Mouse (Mus musculus): Measurements from ENCODE around the gene Bicra. TPM values are rescaled to one million over a fixed set of nuclear protein-coding genes. Genes with fewer than 3 reads are reported as not detected.

Bicra gene
- 5.4 and 16.6 TPM in 2 replicates for total RNA-seq (2015; ENCODE audit: low replicate concordance)
- total RNA-seq (2017; ENCODE audit: low replicate concordance), result 1.9 and 2.0 TPM in 2 replicates

DNA sequence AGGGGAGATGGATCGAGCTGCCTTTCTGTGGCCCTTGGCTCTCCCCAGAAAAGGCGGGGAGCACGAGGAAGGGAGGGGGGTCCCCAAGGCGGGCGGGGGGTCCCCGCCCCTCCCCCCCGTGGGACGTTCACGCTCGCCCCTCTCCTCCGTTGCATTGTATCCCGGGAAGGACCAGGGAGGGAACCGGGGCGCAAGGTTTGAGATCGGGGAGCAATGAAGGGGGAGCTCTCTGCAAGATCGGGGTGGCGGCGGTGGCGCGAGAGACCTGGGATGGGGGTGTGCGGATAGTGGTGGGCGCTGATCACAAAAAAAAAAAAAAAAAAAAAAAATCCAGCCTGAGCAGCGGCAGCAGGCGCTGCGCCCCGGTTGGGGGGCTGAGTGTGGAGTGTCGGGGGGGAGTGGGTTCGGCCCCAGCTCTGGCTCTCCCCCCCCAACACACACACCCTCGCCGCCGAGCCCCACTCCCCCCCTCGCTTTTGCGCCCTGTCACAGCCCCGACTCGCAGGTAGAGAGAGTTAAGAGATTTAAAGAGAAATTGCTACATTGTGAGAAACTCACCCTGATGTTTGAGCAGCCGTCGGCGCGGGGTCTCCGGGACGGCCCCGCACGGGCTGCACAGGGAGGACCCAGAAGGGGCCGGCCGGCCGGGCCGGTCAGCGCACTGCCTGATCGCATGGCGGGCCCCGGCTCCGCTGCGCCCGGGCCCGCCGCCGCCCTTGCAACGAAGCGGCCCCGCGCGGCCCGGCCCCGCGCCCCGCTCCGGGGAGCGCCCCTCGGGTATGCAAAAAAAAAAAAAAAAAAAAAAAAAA lies at the start of gene Bicra:
Gene Bicra, minus strand, starts transcription at position 584 of the 809 bp plus-strand sequence.
- no peak for ATAC-seq (replicated peaks; ENCODE audit: low FRiP score, poor library complexity, severe bottlenecking)

- ATAC-seq (replicated peaks; ENCODE audit: low FRiP score, poor library complexity, severe bottlenecking), result no peak
Measured at GRCm38 (mm10) chr7:16094592-16094991, 46.9 kb upstream of the Bicra start.

GRCm38 (mm10) chr7:16087587-16087986 lies 39.9 kb upstream of the Bicra start:
- ATAC-seq (replicated peaks; ENCODE audit: low FRiP score, poor library complexity, severe bottlenecking), result no peak

GRCm38 (mm10) chr7:16083361-16083760 lies 35.6 kb upstream of the Bicra start:
- no peak for ATAC-seq (replicated peaks; ENCODE audit: low FRiP score, poor library complexity, severe bottlenecking)

DNA sequence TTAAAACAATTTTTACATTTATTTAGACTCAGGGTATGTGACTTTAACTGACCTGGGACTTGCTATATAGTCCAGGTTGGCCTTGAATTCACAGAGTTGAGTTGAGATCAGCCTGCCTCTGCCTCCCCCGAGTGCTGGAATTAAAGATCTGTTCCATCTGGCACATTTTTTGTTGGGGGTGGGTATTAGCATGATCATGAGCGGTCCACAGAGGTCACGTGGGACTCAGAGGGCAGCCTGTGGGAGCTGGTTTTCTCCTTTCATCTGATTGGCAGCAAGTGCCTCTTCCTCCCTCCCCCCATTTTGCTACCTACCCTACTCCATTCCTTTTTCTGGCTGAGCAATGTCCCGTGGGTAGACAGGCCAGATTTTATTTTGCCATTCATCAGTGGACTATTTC lies 32.9 kb upstream of the Bicra start:
- no peak for ATAC-seq (replicated peaks; ENCODE audit: low FRiP score, poor library complexity, severe bottlenecking)

DNA sequence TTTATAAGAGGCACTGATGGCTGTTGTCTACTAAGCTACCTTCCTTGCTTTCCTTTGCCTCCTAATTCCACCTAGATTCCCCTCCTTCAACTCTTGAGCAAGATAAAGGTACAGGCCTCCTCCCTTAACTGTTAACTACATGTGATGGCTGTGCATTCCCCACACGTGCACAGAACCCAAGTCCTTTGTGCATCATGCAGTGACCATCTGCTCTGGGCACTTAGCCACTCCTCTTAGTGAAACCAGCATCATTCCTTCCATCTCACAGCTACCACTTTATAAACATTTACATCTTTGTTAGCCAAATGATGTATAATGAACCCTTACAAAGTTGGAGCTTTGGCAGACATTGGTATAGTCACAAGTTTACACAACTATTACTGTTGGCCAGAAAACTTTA lies 32.2 kb upstream of the Bicra start:
- no peak for ATAC-seq (replicated peaks; ENCODE audit: low FRiP score, poor library complexity, severe bottlenecking)

- 0 out of 2 replicates have a peak, but pooled peaks have one; percentile 25 for ATAC-seq (replicated peaks; ENCODE audit: low FRiP score, poor library complexity, severe bottlenecking)
Measured at GRCm38 (mm10) chr7:16071906-16072305, 24.2 kb upstream of the Bicra start.

GRCm38 (mm10) chr7:16070846-16071245 lies 23.1 kb upstream of the Bicra start:
- ATAC-seq (replicated peaks; ENCODE audit: low FRiP score, poor library complexity, severe bottlenecking), result no peak

DNA sequence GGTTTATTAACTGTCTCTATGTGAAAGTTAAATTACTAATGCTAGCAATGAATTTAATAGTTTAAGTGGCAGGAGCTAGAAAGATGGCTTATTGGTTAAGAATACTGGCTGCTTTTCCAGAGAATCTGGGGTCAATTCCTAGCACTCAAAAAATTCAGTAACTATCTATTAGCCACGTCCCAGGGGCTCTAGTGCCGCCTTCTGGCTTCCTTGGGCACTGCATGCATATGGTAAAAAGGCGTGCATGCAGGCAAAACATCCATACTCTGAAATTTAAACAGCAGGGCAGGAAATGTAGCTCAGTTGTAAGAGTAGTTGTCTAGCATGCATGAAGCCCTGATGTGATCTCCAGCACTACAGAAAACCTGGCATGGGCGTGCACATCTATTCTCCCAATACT lies 15.8 kb upstream of the Bicra start:
- 0 out of 2 replicates have a peak, but pooled peaks have one; percentile 57 for ATAC-seq (replicated peaks; ENCODE audit: low FRiP score, poor library complexity, severe bottlenecking)

- no peak for ATAC-seq (replicated peaks; ENCODE audit: low FRiP score, poor library complexity, severe bottlenecking)
Measured at GRCm38 (mm10) chr7:16062099-16062420, 14.3 kb upstream of the Bicra start.

DNA sequence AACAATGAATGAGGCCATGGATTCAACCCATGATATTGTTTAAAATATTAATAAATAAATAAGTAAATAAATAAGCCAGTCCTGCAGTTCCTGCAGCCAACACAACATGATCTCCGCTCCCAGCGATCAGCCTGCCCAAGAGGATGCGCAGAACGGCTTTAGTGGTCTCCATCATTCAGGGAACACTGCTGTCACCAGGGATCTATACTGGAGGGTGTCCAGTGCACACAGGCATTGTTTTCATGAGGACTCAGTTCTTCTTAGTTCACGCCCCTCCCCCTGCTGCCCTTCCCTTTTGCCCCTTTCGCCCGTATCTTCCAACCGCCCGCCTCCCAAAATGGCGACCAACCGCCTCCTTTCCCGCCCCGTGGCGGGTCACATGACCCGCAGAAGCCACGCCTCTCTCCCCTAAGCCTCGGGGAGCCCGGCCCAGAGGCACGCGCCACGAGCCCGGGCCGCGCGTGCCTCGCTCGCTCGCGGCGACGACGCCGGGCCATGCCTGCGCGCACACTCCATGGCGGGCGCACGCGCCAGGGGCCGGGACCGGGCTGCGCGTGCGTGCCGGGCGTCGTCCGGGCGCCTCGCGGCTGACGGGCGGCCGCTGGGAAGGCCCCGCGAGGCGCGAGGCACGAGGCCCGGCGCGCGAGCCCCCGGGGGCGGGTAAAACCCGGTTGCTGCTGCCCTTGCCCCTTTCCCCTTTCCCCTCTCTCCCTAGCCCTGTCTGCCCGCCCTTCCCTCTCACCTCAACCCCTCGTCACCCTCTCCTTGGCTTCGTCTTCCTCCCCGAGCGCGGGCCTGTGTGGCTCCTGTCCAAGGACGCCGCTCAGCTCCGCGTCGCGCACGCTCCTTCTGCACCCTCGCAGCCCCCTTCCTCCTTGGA lies 13.7 kb upstream of the Bicra start, which contains the start of gene Zfp541:
Gene Zfp541, plus strand, starts transcription at position 596 of the 880 bp plus-strand sequence.
- ATAC-seq (replicated peaks; ENCODE audit: low FRiP score, poor library complexity, severe bottlenecking), result no peak

DNA sequence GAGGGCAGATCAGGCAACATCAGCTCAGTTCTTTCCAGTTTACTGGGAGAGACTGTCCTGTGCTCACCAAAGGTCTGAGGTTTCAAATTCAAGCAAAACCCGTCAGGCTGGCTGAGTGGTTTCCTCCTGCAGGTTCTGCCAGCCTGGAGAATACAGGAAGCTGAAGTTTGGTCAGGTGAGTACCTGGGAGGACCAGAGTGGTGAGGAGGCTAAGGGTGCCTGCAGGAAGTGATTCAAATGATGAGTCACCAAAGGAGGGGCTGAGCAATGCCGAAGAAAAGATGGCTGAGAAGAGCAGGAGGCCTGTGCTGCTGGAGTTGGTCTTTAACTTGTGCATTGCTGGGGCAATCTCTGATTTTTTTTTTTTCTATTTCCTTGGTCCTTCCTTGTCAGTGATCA lies 9.4 kb upstream of the Bicra start:
- ATAC-seq (replicated peaks; ENCODE audit: low FRiP score, poor library complexity, severe bottlenecking), result no peak

GRCm38 (mm10) chr7:16056459-16057135 lies 8.9 kb upstream of the Bicra start:
- no peak for ATAC-seq (replicated peaks; ENCODE audit: low FRiP score, poor library complexity, severe bottlenecking)

GRCm38 (mm10) chr7:16055665-16056064 lies 7.9 kb upstream of the Bicra start:
- no peak for ATAC-seq (replicated peaks; ENCODE audit: low FRiP score, poor library complexity, severe bottlenecking)

DNA sequence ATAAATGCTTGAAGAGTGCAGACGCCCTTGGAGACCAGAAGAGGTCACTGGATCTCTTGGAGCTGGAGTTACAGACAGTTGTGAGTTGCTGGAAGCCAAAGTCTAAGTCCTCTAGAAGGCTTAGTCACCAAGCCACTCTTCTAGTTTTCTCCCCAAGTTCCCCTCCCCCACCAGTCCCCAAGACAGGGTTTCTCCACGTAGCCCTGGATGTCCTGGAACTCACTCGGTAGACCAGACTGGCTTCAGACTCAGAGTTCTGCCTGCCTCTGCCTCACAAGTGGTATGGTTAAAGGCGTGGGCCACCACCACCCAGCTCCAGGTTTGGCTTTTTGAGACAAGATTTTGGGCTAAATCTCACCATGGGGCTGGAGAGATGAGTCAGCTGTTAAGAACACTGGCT lies 7.2 kb upstream of the Bicra start:
- ATAC-seq (replicated peaks; ENCODE audit: low FRiP score, poor library complexity, severe bottlenecking), result no peak

DNA sequence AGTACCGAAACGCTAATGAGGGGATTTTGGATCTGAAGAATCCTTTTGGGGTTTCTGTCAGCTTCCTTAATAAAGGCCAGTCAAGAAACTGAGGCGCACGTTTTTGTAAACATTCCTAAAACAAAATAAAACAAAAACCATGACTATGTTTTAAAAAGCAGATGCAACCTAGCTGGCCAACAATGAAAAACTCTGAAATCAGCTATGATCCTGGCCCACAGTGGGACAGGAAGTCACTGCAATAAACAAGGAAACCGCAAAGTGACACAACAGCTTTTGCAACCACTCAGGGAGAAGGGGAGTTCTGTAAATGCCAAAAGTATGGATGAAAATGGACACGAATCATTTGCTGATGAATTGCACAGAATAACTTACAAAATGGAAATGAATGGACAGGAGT lies 5.4 kb upstream of the Bicra start:
- no peak for ATAC-seq (replicated peaks; ENCODE audit: low FRiP score, poor library complexity, severe bottlenecking)

DNA sequence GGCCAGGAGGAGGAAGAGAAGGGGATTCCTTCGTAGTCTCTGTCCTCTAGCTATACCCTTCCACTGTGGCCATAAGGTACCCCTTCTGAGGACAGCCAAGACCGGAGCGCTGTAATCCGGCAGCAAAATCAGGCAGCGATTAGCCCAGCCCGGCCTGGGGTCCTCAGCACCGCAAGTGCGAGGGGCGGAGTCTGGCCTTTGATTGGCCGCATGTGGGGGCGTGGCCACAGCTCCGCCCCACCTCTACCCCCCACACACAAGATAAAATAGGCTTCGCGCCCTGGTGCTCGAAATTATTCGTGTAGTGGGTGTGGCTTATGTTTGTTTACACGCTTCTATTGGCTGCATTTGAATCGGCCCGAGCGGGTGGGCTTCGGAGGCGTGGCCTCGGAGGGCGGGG lies 5.0 kb upstream of the Bicra start:
- ATAC-seq (replicated peaks; ENCODE audit: low FRiP score, poor library complexity, severe bottlenecking), result peak; percentile 74

DNA sequence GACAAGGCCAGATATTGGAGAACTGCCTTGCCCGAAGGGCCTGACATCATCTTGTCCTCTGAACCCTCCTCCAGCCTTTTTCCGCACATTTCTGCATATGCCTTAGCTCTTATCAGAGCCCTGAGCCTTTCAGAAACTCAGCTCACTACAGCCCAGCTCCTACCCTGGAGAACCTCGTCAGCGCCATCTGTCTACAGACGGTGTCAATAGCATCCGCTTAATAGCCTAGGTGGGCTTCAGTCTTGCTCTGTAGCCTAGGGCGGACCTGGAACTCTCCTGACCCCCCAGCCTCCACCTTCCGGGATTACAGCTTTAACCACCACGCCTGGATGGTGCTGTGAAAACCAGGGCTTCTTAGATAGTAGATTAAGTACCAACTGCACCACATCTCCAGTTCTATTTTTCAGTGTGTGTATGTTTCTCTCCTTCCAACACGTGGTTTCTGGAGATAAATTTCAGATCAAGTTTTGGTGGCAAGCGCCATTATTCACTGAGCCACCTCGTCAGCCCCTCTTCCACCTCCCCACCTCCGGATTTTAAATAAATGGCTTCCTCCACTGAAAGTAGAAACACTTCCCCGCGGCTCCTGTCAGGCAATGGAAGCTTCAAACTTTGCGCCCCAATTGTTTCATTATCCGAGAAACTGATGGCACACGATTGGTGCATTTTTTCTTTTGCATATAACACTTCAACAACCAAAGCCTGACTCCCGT lies 4.3 kb upstream of the Bicra start:
- ATAC-seq (replicated peaks; ENCODE audit: low FRiP score, poor library complexity, severe bottlenecking), result peak; percentile 63

DNA sequence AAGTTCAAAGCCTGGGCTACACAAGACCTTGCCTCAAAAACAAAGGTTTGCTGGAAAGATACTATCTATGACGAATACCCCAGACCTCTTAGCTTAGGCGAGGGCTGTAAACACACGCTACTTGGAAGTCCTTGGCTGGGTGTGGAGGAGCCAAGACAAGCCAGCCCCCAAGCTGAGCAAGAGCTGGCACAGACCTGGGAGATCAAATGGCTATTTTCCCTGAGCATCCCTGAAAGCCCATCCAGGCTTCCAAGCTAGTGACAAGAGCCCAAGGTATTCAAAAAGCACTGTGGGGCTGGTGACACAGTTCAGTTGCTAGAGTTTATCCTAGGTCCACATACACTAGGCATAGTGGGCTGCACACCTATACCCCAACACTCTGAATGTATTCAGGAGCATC lies 2.9 kb upstream of the Bicra start:
- no peak for ATAC-seq (replicated peaks; ENCODE audit: low FRiP score, poor library complexity, severe bottlenecking)

- no peak for ATAC-seq (replicated peaks; ENCODE audit: low FRiP score, poor library complexity, severe bottlenecking)
Measured at GRCm38 (mm10) chr7:16049576-16049915, 1.8 kb upstream of the Bicra start.
